20 mouse cellular contexts compared by ENCODE assay signal in genomic region chr3:138688606-138689005, GRCm38 (mm10). TPM values are rescaled to one million over a fixed set of nuclear protein-coding genes. Genes with fewer than 3 reads are reported as not detected.
DNase-seq lines count a peak whose midpoint lies in the region; ATAC-seq lines count a peak whose summit lies in the region.
"Had no signal": no experiment of that assay in that cellular context is flagged by ENCODE, and none has a peak within 500 bp of the region (broad histone marks: within the 10 kb centered on the region; RNA-seq: fewer than 3 reads in every experiment).

No protein-coding gene starts in this region.

- H3K27me3 ChIP-seq in intestine, embryonic 14.5 days (replicated peaks; ENCODE audit: control insufficient read depth, insufficient read depth, low read length), result no peaks in the 10 kb centered on the region
- H3K27me3 ChIP-seq in intestine, embryonic 16.5 days (replicated peaks; ENCODE audit: control insufficient read depth, insufficient read depth, low read length), result no peaks in the 10 kb centered on the region
- no peaks in the 10 kb centered on the region for H3K27me3 ChIP-seq in kidney, embryonic 16.5 days (ENCODE audit: insufficient read depth, low read length)
- H3K27me3 ChIP-seq: embryonic facial prominence, embryonic 13.5 days; embryonic facial prominence, embryonic 15.5 days; forebrain, embryonic 12.5 days had no signal

- DNase-seq in intestine, embryonic 14.5 days (ENCODE audit: low spot score), result peak; percentile 34
- no peak for DNase-seq in kidney, postnatal 4 days
- DNase-seq: adrenal gland, adult 2 months; adrenal gland, postnatal 10 days; adrenal gland, postnatal 25 days; cerebellum, adult 11-12 months; cerebellum, adult 2 months; cerebellum, adult 9-11 months; cerebellum, postnatal 14 days; cerebellum, postnatal 36 days; embryo, embryonic 11 days had no signal

- no peak overlapping the region for H3K4me3 ChIP-seq in intestine, embryonic 14.5 days (ENCODE audit: low read depth, low read length)
- H3K4me3 ChIP-seq in intestine, embryonic 16.5 days (ENCODE audit: low read length), result no peak overlapping the region
- H3K4me3 ChIP-seq in kidney, embryonic 16.5 days (ENCODE audit: low read length), result no peak overlapping the region
- H3K4me3 ChIP-seq: embryonic facial prominence, embryonic 13.5 days; embryonic facial prominence, embryonic 15.5 days; erythroblast, embryonic 14.5 days; forebrain, embryonic 10.5 days; forebrain, embryonic 12.5 days had no signal

- no peaks in the 10 kb centered on the region for H3K4me1 ChIP-seq in intestine, embryonic 14.5 days (replicated peaks; ENCODE audit: control insufficient read depth, insufficient read depth, low read length)
- no peaks in the 10 kb centered on the region for H3K4me1 ChIP-seq in intestine, embryonic 16.5 days (ENCODE audit: control insufficient read depth, insufficient read depth, low read length)
- no peaks in the 10 kb centered on the region for H3K4me1 ChIP-seq in kidney, embryonic 16.5 days (ENCODE audit: insufficient read depth, low read length)
- H3K4me1 ChIP-seq: embryonic facial prominence, embryonic 13.5 days; embryonic facial prominence, embryonic 15.5 days; forebrain, embryonic 12.5 days had no signal

- H3K9ac ChIP-seq in intestine, embryonic 14.5 days (ENCODE audit: low read length), result no peak overlapping the region
- H3K9ac ChIP-seq in intestine, embryonic 16.5 days (ENCODE audit: low read depth, low read length), result no peak overlapping the region
- H3K9ac ChIP-seq in kidney, embryonic 16.5 days (replicated peaks; ENCODE audit: low read length), result no peak overlapping the region
- H3K9ac ChIP-seq: embryonic facial prominence, embryonic 13.5 days; embryonic facial prominence, embryonic 15.5 days; forebrain, embryonic 12.5 days had no signal

- H3K4me2 ChIP-seq in intestine, embryonic 14.5 days (ENCODE audit: low read length), result no peak overlapping the region
- no peak overlapping the region for H3K4me2 ChIP-seq in intestine, embryonic 16.5 days (ENCODE audit: low read depth, low read length)
- H3K4me2 ChIP-seq in kidney, embryonic 16.5 days (replicated peaks; ENCODE audit: low read depth, low read length), result no peak overlapping the region
- H3K4me2 ChIP-seq: embryonic facial prominence, embryonic 13.5 days; embryonic facial prominence, embryonic 15.5 days; forebrain, embryonic 12.5 days had no signal

- no peaks in the 10 kb centered on the region for H3K36me3 ChIP-seq in intestine, embryonic 14.5 days (ENCODE audit: control insufficient read depth, insufficient read depth, low read length)
- H3K36me3 ChIP-seq in intestine, embryonic 16.5 days (ENCODE audit: control insufficient read depth, insufficient read depth, low read length), result no peaks in the 10 kb centered on the region
- no peaks in the 10 kb centered on the region for H3K36me3 ChIP-seq in kidney, embryonic 16.5 days (ENCODE audit: insufficient read depth, low read length)
- H3K36me3 ChIP-seq: embryonic facial prominence, embryonic 13.5 days; embryonic facial prominence, embryonic 15.5 days; forebrain, embryonic 10.5 days; forebrain, embryonic 12.5 days had no signal

- H3K9me3 ChIP-seq in intestine, embryonic 14.5 days (ENCODE audit: control insufficient read depth, low read length), result no peaks in the 10 kb centered on the region
- H3K9me3 ChIP-seq in intestine, embryonic 16.5 days (ENCODE audit: control insufficient read depth, low read length), result no peaks in the 10 kb centered on the region
- H3K9me3 ChIP-seq in kidney, embryonic 16.5 days (ENCODE audit: low read length), result no peaks in the 10 kb centered on the region
- H3K9me3 ChIP-seq: embryonic facial prominence, embryonic 13.5 days; embryonic facial prominence, embryonic 15.5 days; forebrain, embryonic 10.5 days; forebrain, embryonic 12.5 days had no signal

- H3K27ac ChIP-seq in intestine, embryonic 14.5 days (ENCODE audit: low read depth), result no peak overlapping the region
- no peak overlapping the region for H3K27ac ChIP-seq in intestine, embryonic 16.5 days (ENCODE audit: low read length)
- H3K27ac ChIP-seq in kidney, embryonic 16.5 days (ENCODE audit: low read length), result no peak overlapping the region
- H3K27ac ChIP-seq: embryonic facial prominence, embryonic 13.5 days; embryonic facial prominence, embryonic 15.5 days; forebrain, embryonic 10.5 days; forebrain, embryonic 12.5 days had no signal

- no peak for ATAC-seq in intestine, embryonic 14.5 days (replicated peaks; ENCODE audit: low FRiP score, low TSS enrichment, low read depth)
- ATAC-seq in intestine, embryonic 16.5 days, result no peak
- peak; percentile 61; the same call in 1 of the 2 replicates for ATAC-seq in kidney, embryonic 16.5 days (ENCODE audit: low FRiP score, low TSS enrichment)
- ATAC-seq: forebrain, embryonic 14.5 days; forebrain, embryonic 16.5 days had no signal

- WGBS in intestine, embryonic 14.5 days, result 91% methylated on average over 5 of the region's 5 CpGs
- WGBS in intestine, embryonic 16.5 days, result 87% methylated on average over 5 of the region's 5 CpGs
- 74% methylated on average over 5 of the region's 5 CpGs for WGBS in kidney, embryonic 16.5 days

RNA-seq across cellular contexts. Expression of gene Tspan5, which starts 53.4 kb away (rescaled TPM):
- polyA plus RNA-seq in intestine, embryonic 14.5 days (2014; fragmentation: Nextera tagmentation; extraction: Ambion mirVana), result 20.9 and 24.2 TPM in 2 replicates
- 11.5 and 12.4 TPM in 2 replicates for polyA plus RNA-seq in intestine, embryonic 16.5 days (2015; fragmentation: Nextera tagmentation; extraction: Ambion mirVana)
- 22.8 and 24.1 TPM in 2 replicates for polyA plus RNA-seq in kidney, embryonic 16.5 days (2015; fragmentation: Nextera tagmentation; extraction: Ambion mirVana)
